9 mouse cellular contexts compared by ENCODE assay signal in the genomic region with DNA sequence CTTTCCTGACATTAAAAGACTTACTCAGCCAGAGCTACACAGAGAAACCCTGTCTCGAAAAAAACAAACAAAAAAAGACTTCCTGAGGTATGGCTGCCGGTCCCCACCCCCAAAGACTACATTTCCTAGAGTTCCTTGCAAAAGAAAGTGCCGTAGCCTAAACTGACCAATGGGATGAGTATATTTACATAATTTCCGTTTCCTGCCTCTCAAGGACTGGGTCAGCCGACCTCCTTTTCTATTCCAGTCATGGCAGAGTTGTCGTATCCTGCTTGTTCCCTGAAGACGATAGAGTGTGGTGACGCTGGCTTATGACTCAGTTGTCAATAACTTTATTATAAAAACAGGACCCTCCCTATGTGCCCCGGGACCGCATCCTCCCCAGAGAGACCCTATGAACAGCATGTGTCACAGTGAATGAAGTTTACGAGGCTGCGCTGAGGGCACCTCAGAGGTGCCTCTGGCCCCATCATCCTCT. TPM values are rescaled to one million over a fixed set of nuclear protein-coding genes. Genes with fewer than 3 reads are reported as not detected.
A peak's percentile ranks its signal among the peaks of the same experiment; 100 is the strongest.
DNase-seq lines count a peak whose midpoint lies in the region; ATAC-seq and TF ChIP-seq lines count a peak whose summit lies in the region.
"Had no signal": no experiment of that assay in that cellular context is flagged by ENCODE, and none has a peak within 500 bp of the region (broad histone marks: within the 10 kb centered on the region; RNA-seq: fewer than 3 reads in every experiment).

No protein-coding gene starts in this region.

- TF ChIP-seq CTCF in heart, postnatal 0 days (IDR thresholded peaks at IDR 0.05; ENCODE audit: low read depth) = no peak
- no peak for TF ChIP-seq CTCF in liver, postnatal 0 days (IDR thresholded peaks at IDR 0.05; ENCODE audit: low read depth)

- H3K4me3 ChIP-seq in embryonic facial prominence, embryonic 11.5 days (ENCODE audit: low read depth, low read length) = peak overlapping the region; percentile 15
- peak overlapping the region; percentile 43 for H3K4me3 ChIP-seq in heart, postnatal 0 days (ENCODE audit: low read depth, low read length)
- peak overlapping the region; percentile 39 for H3K4me3 ChIP-seq in liver, postnatal 0 days (ENCODE audit: low read depth, low read length)
- peak overlapping the region; percentile 31 for H3K4me3 ChIP-seq in neural tube, embryonic 12.5 days

- no peaks in the 10 kb centered on the region for H3K27me3 ChIP-seq in embryonic facial prominence, embryonic 11.5 days (ENCODE audit: control insufficient read depth, insufficient read depth, low read length)
- H3K27me3 ChIP-seq in heart, postnatal 0 days (ENCODE audit: control insufficient read depth, insufficient read depth, low read length) = no peaks in the 10 kb centered on the region
- no peaks in the 10 kb centered on the region for H3K27me3 ChIP-seq in liver, postnatal 0 days (ENCODE audit: insufficient read depth, low read length)
- H3K27me3 ChIP-seq in neural tube, embryonic 12.5 days (replicated peaks) = no peaks in the 10 kb centered on the region

- H3K9me3 ChIP-seq in embryonic facial prominence, embryonic 11.5 days (replicated peaks; ENCODE audit: control insufficient read depth, low read length) = no peaks in the 10 kb centered on the region
- no peaks in the 10 kb centered on the region for H3K9me3 ChIP-seq in heart, postnatal 0 days (replicated peaks; ENCODE audit: control insufficient read depth, low read length)
- H3K9me3 ChIP-seq in liver, postnatal 0 days (ENCODE audit: low read length) = no peaks in the 10 kb centered on the region
- H3K9me3 ChIP-seq in neural tube, embryonic 12.5 days = no peaks in the 10 kb centered on the region

- DNase-seq in CD4-positive helper T cell, adult 2 months (ENCODE audit: low read depth, low spot score) = peak; percentile 87
- peak; percentile 80 for DNase-seq in ZHBTc4 (ENCODE audit: low read depth, low spot score)
- DNase-seq in embryonic facial prominence, embryonic 11.5 days (ENCODE audit: low spot score) = peak; percentile 88
- peak; percentile 97 for DNase-seq in heart, postnatal 0 days (ENCODE audit: low spot score)
- peak; percentile 75 to 90 for DNase-seq in kidney, postnatal 36 days
- DNase-seq in liver, postnatal 0 days = peak; percentile 56
- peak; percentile 61 for DNase-seq in thymus, postnatal 4 days

- H3K4me1 ChIP-seq in embryonic facial prominence, embryonic 11.5 days (ENCODE audit: control insufficient read depth, insufficient read depth, low read length) = no peaks in the 10 kb centered on the region
- H3K4me1 ChIP-seq in heart, postnatal 0 days (ENCODE audit: control insufficient read depth, insufficient read depth) = peaks cover 10% of the 10 kb centered on the region; the same call in 1 of the 2 replicates
- H3K4me1 ChIP-seq in liver, postnatal 0 days (ENCODE audit: insufficient read depth) = peaks cover 33% of the 10 kb centered on the region
- peaks cover 7% of the 10 kb centered on the region; the same call in 1 of the 2 replicates for H3K4me1 ChIP-seq in neural tube, embryonic 12.5 days

- H3K9ac ChIP-seq in embryonic facial prominence, embryonic 11.5 days (replicated peaks; ENCODE audit: low read length) = peak overlapping the region; percentile 45
- H3K9ac ChIP-seq in heart, postnatal 0 days (replicated peaks; ENCODE audit: low read depth, low read length) = peak overlapping the region; percentile 57; the same call in 1 of the 2 replicates
- H3K9ac ChIP-seq in liver, postnatal 0 days (replicated peaks) = peak overlapping the region; percentile 57
- peak overlapping the region; percentile 42; the same call in 1 of the 2 replicates for H3K9ac ChIP-seq in neural tube, embryonic 12.5 days

- H3K27ac ChIP-seq in embryonic facial prominence, embryonic 11.5 days (replicated peaks; ENCODE audit: low read depth, low read length) = no peak overlapping the region
- peak overlapping the region; percentile 91 for H3K27ac ChIP-seq in heart, postnatal 0 days (ENCODE audit: low read depth)
- peak overlapping the region; percentile 77 for H3K27ac ChIP-seq in liver, postnatal 0 days (ENCODE audit: low read depth)
- H3K27ac ChIP-seq in neural tube, embryonic 12.5 days = peak overlapping the region; percentile 7; the same call in 1 of the 2 replicates

- H3K36me3 ChIP-seq in embryonic facial prominence, embryonic 11.5 days (replicated peaks; ENCODE audit: control insufficient read depth, insufficient read depth, low read depth, low read length) = no peaks in the 10 kb centered on the region; the same call in 1 of the 2 replicates
- H3K36me3 ChIP-seq in heart, postnatal 0 days (replicated peaks; ENCODE audit: control insufficient read depth, insufficient read depth, low read length) = peaks cover 32% of the 10 kb centered on the region
- H3K36me3 ChIP-seq in liver, postnatal 0 days (replicated peaks; ENCODE audit: insufficient read depth, low read length) = peaks cover 24% of the 10 kb centered on the region
- peaks cover 8% of the 10 kb centered on the region; the same call in 1 of the 2 replicates for H3K36me3 ChIP-seq in neural tube, embryonic 12.5 days

- 23% methylated on average over 12 of the region's 12 CpGs for WGBS in embryonic facial prominence, embryonic 11.5 days
- WGBS in heart, postnatal 0 days = 17% methylated on average over 12 of the region's 12 CpGs
- WGBS in liver, postnatal 0 days (ENCODE audit: insufficient replicate concordance) = 15% methylated on average over 12 of the region's 12 CpGs
- WGBS in neural tube, embryonic 12.5 days = 26% methylated on average over 12 of the region's 12 CpGs

- TF ChIP-seq EP300 in heart, postnatal 0 days (IDR thresholded peaks at IDR 0.05; ENCODE audit: low read depth) = peak; percentile 82; the same call in 1 of the 2 replicates
- no peak for TF ChIP-seq EP300 in liver, postnatal 0 days (IDR thresholded peaks at IDR 0.05; ENCODE audit: low read depth)

- ATAC-seq in embryonic facial prominence, embryonic 11.5 days (replicated peaks; ENCODE audit: insufficient number of reproducible peaks, low FRiP score, low TSS enrichment, low read depth) = peak; percentile 78
- peak; percentile 85 for ATAC-seq in heart, postnatal 0 days (ENCODE audit: insufficient read depth, low read depth)
- peak; percentile 74 for ATAC-seq in liver, postnatal 0 days
- ATAC-seq in neural tube, embryonic 12.5 days (ENCODE audit: low FRiP score, low read depth) = peak; percentile 77

- peak overlapping the region; percentile 34 for H3K4me2 ChIP-seq in embryonic facial prominence, embryonic 11.5 days (ENCODE audit: low read depth, low read length)
- peak overlapping the region; percentile 76 for H3K4me2 ChIP-seq in heart, postnatal 0 days (ENCODE audit: low read depth, low read length)
- H3K4me2 ChIP-seq in liver, postnatal 0 days (ENCODE audit: low read depth, low read length) = peak overlapping the region; percentile 71
- H3K4me2 ChIP-seq in neural tube, embryonic 12.5 days (replicated peaks) = peak overlapping the region; percentile 69

RNA-seq across cellular contexts. Expression of a gene that starts 7.4 kb away (rescaled TPM):
- 2.9 and 3.6 TPM in 2 replicates for polyA plus RNA-seq in embryonic facial prominence, embryonic 11.5 days (2014; fragmentation: Nextera tagmentation; extraction: Ambion mirVana)
- 12.3 and 13.8 TPM in 2 replicates for total RNA-seq in heart, postnatal 0 days (2014; rRNA removed; ENCODE audit: low replicate concordance)
- 4.4 and 4.6 TPM in 2 replicates for polyA plus RNA-seq in heart, postnatal 0 days (2015; fragmentation: Nextera tagmentation; extraction: Ambion mirVana)
- 2.6 and 3.1 TPM in 2 replicates for polyA plus RNA-seq in liver, postnatal 0 days (2015; fragmentation: Nextera tagmentation; extraction: Ambion mirVana)
- polyA plus RNA-seq in neural tube, embryonic 12.5 days (2016; fragmentation: Nextera tagmentation; extraction: Ambion mirVana) = 1.5 and 2.0 TPM in 2 replicates

RNA-seq across cellular contexts. Expression of a gene that starts 12.6 kb away (rescaled TPM):
- 10.1 and 11.6 TPM in 2 replicates for polyA plus RNA-seq in embryonic facial prominence, embryonic 11.5 days (2014; fragmentation: Nextera tagmentation; extraction: Ambion mirVana)
- total RNA-seq in heart, postnatal 0 days (2014; rRNA removed; ENCODE audit: low replicate concordance) = 82.1 and 84.3 TPM in 2 replicates
- polyA plus RNA-seq in heart, postnatal 0 days (2015; fragmentation: Nextera tagmentation; extraction: Ambion mirVana) = 29.5 and 37.1 TPM in 2 replicates
- 5.1 and 5.2 TPM in 2 replicates for polyA plus RNA-seq in liver, postnatal 0 days (2015; fragmentation: Nextera tagmentation; extraction: Ambion mirVana)
- polyA plus RNA-seq in neural tube, embryonic 12.5 days (2016; fragmentation: Nextera tagmentation; extraction: Ambion mirVana) = 19.9 and 20.6 TPM in 2 replicates

RNA-seq across cellular contexts. Expression of a gene that starts 23.5 kb away (rescaled TPM):
- polyA plus RNA-seq in embryonic facial prominence, embryonic 11.5 days (2014; fragmentation: Nextera tagmentation; extraction: Ambion mirVana) = 33.0 and 48.5 TPM in 2 replicates
- 76.8 and 78.5 TPM in 2 replicates for total RNA-seq in heart, postnatal 0 days (2014; rRNA removed; ENCODE audit: low replicate concordance)
- polyA plus RNA-seq in heart, postnatal 0 days (2015; fragmentation: Nextera tagmentation; extraction: Ambion mirVana) = 70.9 and 73.0 TPM in 2 replicates
- 25.8 and 26.8 TPM in 2 replicates for polyA plus RNA-seq in liver, postnatal 0 days (2015; fragmentation: Nextera tagmentation; extraction: Ambion mirVana)
- 29.0 and 31.7 TPM in 2 replicates for polyA plus RNA-seq in neural tube, embryonic 12.5 days (2016; fragmentation: Nextera tagmentation; extraction: Ambion mirVana)

RNA-seq across cellular contexts. Expression of a gene that starts 30.9 kb away (rescaled TPM):
- not detected in 2 replicates for polyA plus RNA-seq in embryonic facial prominence, embryonic 11.5 days (2014; fragmentation: Nextera tagmentation; extraction: Ambion mirVana)
- not detected in 2 replicates for total RNA-seq in heart, postnatal 0 days (2014; rRNA removed; ENCODE audit: low replicate concordance)
- not detected in 2 replicates for polyA plus RNA-seq in heart, postnatal 0 days (2015; fragmentation: Nextera tagmentation; extraction: Ambion mirVana)
- not detected in 2 replicates for polyA plus RNA-seq in liver, postnatal 0 days (2015; fragmentation: Nextera tagmentation; extraction: Ambion mirVana)
- polyA plus RNA-seq in neural tube, embryonic 12.5 days (2016; fragmentation: Nextera tagmentation; extraction: Ambion mirVana) = not detected in 2 replicates
- polyA plus RNA-seq: large intestine, adult 2 months had no signal

RNA-seq across cellular contexts. Expression of a gene that starts 33.9 kb away (rescaled TPM):
- 118 and 119 TPM in 2 replicates for polyA plus RNA-seq in embryonic facial prominence, embryonic 11.5 days (2014; fragmentation: Nextera tagmentation; extraction: Ambion mirVana)
- 26.8 and 33.8 TPM in 2 replicates for total RNA-seq in heart, postnatal 0 days (2014; rRNA removed; ENCODE audit: low replicate concordance)
- polyA plus RNA-seq in heart, postnatal 0 days (2015; fragmentation: Nextera tagmentation; extraction: Ambion mirVana) = 13.2 and 14.4 TPM in 2 replicates
- polyA plus RNA-seq in liver, postnatal 0 days (2015; fragmentation: Nextera tagmentation; extraction: Ambion mirVana) = 37.8 and 43.5 TPM in 2 replicates
- 94.7 and 95.2 TPM in 2 replicates for polyA plus RNA-seq in neural tube, embryonic 12.5 days (2016; fragmentation: Nextera tagmentation; extraction: Ambion mirVana)
